Mouse (Mus musculus): ENCODE data around the gene Sf3b3.

Sf3b3 gene

GRCm38 (mm10) chr8:110775721-110776120 lies 70.9 kb downstream of the Sf3b3 start:
- no peak for DNase-seq (ENCODE audit: low spot score in 2 of 2)

GRCm38 (mm10) chr8:110775316-110775715 lies 71.3 kb downstream of the Sf3b3 start:
- DNase-seq (ENCODE audit: low spot score in 2 of 2) = no peak

DNA sequence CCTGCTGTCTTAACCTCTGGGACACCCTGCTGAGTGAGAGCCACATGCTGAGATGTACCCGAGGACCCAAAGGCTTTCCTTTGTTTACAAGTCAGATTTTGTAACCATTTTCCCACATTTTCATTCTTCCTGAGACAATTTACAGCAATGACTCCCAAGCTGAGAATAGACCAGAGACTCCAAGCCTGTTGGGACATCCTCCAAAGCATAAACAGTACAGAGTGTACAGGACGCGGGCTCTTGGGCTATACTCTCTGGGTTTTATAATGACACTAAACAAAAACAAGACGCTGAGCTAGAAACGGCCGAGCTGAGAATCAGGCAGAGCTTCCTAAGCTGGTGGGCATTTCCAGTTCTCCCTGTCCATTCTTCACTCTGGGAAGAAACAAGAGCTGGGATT lies 71.9 kb downstream of the Sf3b3 start:
- DNase-seq (ENCODE audit: low spot score in 2 of 2) = no peak

GRCm38 (mm10) chr8:110774047-110774446 lies 72.5 kb downstream of the Sf3b3 start:
- no peak for DNase-seq (ENCODE audit: low spot score in 2 of 2)

DNA sequence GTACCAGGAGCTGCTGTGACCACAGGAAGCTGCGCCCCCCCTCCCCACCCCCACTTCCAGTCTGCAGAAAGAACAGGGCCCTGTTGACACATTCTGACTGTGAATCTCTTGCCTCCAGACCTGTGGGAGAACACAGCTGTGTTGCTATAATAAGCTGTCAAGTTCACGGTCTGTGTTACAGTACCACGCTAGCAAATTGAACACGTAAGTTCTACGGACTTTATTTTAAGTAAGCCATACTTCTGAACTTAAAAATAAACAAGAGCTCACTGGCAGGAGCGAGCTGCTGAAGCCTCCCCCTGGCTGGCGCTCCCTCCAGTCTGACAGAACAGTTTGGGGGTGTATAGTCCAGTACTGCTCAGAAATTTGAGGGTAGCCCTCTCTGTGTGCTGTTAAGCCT lies 74.1 kb downstream of the Sf3b3 start:
- no peak for DNase-seq (ENCODE audit: low spot score in 2 of 2)

DNA sequence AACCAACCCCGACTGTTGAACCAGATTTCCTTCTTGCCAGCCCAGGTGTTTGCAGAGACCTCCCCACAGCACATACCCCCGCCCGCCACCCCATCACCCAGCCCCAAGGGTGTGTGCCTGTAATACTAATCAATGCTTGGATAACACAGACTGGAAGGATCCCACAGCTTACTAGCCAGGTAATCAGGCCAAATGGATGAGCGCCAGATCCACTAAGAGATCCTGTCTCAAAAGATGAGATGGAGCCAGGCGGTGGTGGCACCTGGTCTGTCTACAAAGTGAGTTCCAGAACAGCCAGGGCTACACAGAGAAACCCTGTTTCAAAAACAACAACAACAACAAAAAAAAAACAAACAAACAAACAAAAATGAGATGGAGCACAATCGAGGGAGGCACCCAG lies 79.3 kb downstream of the Sf3b3 start:
- no peak for DNase-seq (ENCODE audit: low spot score in 2 of 2)

DNA sequence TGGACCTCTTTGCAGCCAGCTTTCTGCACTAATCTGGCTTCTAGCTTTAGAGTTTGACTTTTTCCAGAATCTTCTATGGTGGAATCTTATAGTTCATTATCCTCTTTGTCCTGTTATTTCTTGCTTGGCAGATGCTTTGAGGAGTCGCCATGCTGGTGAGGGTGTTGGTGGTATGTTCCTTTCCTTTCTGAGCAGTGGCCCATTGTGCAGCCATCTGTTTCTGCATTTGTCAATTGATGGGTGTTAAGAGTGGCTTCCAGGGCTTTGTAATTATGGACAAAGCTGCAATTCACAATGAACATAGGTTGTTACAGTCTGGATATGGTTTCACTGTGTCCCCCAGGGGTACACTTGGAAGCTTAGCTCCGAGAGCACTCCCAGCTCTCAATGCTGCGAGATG lies 81.9 kb downstream of the Sf3b3 start:
- no peak for DNase-seq (ENCODE audit: low spot score in 2 of 2)

GRCm38 (mm10) chr8:110761988-110762387 lies 84.6 kb downstream of the Sf3b3 start:
- DNase-seq (ENCODE audit: low spot score in 2 of 2) = no peak

DNA sequence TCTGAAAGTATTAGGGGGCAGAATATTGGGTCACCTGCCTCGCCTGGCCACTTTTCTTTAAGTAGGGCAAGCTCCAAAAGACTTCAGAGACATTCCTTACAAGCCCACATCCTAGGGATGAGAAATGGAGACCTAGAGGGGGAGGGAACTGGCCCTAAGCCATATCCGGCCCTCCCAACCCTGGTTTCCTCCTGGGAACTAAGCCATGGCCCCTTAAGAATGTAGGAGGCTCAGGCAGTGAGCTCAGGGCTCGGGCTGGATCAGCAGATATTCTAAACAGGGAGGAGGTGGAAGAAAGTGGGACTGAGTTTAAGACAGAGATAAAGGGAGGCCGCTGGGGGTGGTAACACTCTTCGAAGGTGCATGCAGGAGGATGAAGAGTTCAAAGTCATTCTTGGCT lies 85.4 kb downstream of the Sf3b3 start:
- no peak for DNase-seq (ENCODE audit: low spot score in 2 of 2)

DNA sequence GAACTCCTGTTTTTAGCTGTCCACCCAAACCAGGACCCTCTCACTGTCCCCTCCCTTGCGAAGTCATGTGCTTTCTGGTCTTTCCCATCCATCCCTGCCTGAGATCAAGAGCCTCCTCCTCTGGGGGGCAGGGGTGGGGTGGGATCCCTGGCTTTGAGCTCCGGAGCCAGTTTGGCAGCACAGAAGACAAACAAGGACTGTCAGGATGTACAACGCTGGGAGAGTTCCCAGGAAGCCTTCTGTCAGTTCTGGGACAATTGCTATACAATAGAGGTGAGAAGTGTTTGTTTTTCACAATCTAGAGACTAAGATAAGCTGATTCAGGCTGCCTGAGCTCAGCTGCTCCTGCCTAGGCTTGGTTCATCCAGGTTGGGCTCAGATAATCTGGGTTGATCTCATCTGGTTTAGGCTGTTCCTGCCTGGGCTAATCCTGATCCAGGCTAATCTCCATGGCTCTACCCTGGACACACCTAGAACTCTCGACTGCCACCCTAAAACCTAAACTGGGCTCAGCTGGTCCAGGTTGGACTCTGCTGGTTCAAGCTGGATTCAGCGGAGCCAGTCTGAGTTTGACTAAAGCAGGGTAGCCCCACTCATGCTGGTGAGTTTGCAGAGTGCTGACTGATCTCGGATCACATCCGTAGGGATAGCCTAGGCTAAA lies 86.2 kb downstream of the Sf3b3 start:
- DNase-seq (ENCODE audit: low spot score in 2 of 2) = no peak

All from spleen, postnatal 14 days (tissue).